Mouse (Mus musculus) retina, postnatal 7 days (tissue): ENCODE results near the gene Cybrd1.

ENCODE experiments used
- DNase-seq: peaks from one replicate; pipeline ENCODE4 v3.0.0-alpha.2; 2012; ENCODE audit warnings: low read depth, low spot score

The Cybrd1 gene

DNA sequence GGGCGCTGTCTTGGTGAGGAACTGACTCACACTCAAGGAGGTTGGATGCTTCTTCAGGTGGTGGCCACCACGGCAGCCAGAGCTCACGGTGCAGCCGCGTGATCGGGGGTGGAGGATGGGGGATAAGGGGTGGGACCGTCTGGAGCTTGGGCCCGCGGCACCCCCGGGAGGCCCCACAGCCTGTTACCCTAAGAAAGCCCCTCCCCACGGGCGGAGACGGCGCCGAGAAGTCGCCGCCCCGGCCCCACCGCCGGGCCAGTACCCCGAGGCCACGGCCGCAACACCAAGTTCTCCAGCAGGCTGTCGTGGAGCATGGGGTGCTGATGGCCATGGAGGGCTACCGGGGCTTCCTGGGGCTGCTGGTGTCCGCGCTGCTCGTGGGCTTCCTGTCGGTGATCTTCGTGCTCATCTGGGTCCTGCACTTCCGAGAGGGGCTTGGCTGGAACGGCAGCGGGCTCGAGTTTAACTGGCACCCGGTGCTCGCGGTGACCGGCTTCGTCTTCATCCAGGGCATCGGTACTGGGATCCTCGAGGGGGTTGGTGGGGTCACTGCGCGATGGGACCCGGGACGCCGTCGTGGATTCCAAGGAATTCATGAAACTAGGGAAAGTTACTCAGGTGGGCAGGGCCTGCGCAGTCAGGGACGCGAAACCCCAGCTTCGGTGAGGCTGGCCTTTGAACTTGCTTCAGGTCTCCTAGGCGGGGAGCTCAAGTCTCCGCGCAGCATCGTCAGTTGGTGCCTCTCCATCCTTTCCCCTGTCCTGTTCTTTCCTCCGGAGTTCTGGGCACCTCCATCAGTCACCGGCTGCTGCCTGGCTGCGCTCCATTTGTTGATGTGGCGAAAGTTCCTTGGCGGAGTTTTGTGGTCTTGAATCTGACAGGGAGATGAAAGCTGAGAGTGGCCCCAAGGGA is at the start of gene Cybrd1:
Gene Cybrd1 (plus strand): TSS at position 127 of the 912 bp plus-strand sequence.
- DNase-seq, result no peak

DNA sequence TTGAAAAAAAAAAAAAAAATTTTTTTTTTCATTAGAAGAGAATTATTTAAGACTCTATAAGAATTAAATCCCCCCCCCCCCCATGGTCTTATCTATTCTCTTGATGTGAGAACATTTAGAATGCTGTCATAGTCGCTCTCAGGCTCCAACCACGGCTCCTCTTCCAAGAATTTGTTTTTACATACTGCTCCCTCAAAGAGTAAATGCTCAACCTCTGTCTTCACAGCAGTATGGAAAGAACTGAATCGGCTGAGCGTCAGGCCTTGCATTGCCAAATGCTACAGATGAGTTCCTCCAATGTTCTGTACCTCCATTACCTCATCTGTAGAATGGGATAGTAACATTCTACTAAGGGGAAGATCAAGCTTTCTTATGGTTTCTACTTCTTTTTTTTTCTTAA is 46.1 kb upstream of the Cybrd1 start:
- DNase-seq, result no peak

DNA sequence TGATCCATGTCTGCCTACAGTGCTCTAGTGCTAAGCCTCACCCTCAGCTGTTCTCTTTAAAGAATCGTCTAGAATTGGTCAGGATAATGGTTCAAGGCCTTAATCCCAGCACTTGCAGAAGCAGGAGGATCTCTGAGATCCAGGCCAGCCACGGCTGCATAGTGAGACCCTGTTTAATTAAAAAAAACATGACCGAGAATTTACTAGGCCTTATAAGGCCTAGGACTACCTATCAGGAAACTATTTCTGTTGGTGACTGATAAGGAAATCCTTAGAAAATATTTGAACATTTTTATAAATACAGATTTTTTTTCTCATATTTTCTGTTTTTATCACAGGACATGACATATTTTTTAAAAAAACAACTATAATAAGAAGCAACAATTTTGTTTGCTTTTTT is 44.4 kb upstream of the Cybrd1 start:
- no peak for DNase-seq

DNA sequence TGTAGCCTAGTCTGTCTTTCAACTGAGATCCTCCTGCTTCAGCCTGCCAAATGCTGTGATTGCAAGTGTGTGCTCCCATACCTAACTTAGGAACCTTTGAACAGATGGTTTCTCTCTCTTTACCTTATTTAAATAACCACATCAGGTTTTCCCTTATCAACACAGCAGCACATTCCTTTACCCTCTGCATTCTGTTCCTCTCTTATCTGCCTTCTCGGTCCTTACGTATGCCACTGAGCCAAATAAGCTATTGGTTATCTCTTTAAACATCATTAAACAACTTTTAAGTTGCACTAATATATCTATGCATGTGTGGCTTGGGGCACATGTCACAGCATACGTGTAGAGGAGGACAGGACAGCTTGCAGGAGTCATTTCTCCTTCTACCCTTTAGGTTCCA is 43.9 kb upstream of the Cybrd1 start:
- no peak for DNase-seq

DNA sequence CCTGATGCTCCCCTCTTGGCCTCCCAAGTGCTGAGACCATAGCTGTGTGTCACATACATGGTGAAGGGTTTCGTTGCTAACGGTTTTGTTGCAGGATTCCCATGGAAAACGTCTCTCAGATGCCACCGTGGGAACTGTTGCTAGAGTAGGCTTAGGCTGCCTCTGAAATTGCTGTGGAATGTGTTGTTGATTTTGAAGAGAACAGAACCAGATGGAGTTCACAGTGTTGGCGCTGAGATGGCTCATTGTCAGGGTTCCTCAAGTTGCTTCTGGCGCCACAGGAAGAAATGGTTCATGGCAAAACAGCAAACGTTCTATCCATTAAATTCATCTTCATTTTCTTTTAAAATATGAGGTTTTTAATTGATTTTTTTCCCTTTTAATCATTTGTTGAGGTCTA is 35.3 kb upstream of the Cybrd1 start:
- DNase-seq, result no peak

DNA sequence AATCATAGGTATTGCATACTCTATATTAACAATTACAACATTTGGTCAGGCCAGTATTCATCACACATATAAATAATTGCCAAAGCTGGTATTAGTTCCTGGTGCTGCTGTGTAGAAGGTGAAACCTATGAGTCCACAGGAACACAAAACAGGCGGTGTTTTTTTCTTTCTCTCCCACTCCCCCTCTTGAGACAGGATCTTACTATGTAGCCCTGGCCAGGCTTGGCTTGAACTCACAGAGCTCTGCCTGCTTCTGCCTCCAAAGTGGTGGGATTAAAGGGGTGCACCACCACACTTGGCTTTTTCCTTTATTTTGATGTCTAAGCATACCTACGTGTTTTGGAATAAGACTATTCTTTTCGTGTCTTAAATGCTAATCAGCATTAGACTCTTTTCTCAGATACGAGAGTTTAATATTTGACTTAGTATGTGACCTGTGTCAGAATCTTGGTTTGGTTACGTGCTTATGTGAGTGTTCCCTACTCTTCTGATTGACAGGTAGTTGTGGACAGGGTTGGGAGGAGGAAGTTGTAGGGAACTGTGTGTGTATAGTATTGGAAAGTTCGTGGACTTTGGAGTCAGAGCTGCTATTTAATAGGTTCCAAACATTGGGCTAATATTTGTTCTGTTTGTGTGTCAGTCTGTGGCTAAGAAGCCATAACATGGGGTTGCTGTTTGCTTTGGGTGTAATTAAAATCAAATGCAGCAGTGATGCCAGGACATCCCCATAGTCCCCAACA is 34.1 kb upstream of the Cybrd1 start:
- DNase-seq, result no peak

DNA sequence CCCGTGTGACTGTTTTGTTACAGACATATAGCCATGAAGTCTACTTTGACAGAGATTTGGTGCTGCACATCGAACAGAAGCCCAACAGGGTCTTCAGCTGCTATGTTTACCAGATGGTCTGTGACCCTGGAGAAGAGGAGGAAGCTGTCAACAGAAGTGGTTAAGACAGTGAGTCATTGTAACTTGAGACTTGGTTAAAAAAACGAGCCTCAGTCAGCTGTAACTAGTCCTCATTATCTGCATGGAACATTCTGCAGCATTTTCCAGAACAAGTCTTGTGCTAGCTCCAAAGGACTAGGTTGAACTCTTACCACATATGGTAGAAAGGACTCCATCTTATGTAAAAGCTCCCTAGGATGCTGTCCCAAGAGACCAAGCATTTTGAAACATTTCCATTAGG is 28.0 kb upstream of the Cybrd1 start:
- DNase-seq, result no peak

DNA sequence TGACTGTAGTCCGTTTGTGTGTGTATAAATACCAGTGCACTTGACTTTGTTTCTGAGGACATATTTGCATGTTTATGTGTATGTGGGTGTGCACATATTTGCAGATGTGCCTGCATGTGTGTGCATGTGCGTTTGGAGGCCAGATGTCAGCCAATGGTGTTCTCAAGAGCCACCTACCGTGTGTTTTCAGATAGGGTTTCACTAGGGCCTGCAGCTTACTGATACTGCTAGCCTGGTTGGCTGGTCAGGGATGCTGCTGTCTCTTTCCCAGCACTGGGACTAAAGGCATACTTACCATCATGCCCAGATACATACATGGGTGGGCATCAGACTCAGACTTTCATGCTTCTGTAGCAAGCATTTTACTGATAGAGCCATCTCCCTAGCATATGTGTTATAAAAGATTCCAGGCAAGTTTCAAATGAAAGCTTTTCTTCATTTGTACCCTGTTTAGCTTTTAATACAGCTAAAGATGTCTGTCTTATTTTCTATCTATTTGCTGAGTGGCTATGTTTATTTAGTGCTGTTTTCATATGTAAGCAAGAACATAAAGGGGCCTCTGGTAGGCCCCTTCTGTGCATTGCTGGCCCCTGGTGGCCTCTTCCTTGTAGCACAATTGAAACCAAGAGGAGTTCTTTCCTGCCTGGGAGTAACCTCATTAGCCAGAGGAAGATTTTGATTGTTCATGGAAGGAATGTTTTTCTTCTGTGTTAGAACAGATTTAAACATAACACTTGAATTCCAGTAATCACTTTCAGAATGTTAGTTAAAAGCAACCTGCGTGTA is 26.9 kb upstream of the Cybrd1 start:
- DNase-seq, result no peak

DNA sequence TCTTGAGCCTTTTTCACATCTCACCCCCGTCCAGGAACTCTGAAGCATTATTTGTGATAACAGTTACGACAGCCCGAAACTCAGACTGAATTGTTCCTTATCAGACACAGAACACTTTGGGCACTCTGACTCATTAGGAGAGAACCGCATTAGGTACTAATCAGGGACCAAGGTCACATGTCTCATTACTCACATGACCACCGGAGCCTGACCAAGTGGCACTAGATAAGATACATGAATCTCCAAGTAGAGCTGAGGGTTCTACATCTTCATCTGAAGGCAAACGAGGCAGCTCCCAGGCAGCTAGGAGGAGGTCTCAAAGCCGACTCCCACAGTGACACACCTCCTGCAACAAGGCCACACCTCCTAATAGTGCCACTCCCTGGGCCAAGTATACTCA is 21.6 kb upstream of the Cybrd1 start:
- DNase-seq, result no peak

DNA sequence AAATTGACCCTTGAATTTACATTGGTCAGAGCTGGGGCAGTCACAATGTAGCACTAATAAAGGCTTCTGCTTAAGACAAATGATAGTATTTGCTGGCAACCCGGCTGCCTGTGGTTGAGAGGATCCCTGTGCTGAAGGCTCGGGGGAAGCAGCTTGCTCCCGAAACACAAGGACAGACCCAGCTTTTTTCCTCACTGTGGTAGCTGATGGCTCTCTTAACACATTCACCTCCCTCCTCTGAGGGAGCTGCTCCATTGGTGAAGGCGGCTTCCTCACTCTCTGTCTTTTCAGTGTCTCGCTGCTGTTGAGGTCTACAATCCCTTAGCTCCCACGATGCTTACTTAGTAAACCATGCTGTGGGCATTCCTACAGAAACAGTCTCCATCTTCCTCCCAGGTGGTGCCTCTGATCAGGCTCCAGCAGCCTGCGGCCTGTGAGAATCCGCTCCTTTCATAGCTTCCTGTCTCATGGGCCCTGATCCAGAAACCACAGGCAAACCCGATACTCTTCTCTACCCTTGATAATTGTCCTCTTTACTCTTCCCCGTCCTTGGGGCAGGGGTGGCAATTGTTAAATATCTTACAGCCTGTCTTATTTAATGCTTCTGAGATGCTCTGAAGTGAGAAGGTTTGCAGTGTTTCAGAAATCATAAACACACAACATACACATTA is 15.0 kb upstream of the Cybrd1 start:
- DNase-seq, result no peak

DNA sequence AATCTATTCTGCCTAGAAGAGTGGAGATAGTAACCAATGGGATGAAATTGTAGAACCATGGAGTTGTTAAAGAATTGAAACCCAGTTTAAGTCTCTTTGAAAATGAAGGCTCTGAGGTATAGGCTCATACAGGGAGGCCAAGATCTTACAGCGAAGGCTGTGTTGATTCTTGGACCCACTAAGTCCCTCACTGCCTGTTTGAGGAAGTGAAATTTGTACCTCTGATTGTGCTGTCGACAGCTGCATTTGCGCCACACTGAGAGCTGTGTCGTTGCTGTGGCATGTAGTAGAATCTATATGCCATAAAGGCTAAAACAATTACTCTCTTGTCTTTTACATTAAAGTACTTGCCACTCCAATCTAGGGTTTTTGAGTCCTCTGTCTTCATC is 14.4 kb upstream of the Cybrd1 start:
- no peak for DNase-seq

DNA sequence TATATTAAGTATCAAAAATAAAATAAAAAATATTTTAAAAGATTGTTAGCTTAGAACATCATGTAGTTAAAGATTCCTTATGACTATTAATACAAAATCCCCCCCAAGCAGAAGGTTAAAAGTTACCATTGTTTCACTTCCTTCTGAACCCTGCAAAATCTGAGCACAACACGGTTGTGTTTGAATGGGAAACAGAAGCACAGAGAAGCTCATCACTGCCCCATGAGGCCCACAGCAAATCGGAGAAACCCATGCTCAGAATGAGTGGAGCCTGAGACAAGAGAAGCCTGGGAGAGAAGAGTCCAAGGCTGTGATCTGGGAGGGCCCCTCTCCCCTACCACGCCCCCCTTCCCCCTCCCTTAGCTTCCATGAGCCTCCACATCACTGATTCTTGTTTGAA is 13.0 kb upstream of the Cybrd1 start:
- no peak for DNase-seq

DNA sequence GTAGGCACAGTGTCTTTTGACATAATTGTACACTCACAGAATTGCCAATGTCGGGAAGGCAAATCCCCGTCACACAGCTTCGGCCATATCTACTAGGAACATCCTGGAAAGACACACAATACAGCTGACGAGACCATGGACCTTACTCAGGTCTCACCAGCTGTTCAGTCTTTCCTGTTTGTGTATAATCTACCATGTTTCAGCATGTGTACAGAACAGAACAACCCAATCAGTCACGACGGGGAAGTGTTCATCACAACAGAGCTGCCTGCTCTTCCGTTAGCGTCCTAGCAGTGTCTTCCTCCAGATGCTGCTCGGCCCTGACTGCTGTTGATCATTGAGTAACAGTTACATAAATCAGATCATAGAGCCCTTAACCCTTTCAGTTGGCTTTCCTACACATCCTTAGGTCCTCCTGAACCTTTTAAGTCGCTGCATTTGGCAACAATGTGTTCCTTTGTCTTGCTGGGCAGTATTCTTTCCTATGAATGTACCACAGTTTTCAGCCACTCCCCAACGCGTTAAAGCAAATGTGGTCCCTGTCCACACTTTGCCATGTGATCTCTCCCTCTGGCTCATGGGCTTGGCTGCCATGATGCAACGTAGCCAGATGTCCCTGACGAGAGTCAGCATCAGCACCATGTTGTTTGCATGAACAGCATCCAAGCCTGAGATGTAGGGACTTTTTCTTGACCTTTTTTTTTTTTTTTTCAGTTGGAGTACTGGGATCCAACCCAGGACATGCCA is 12.1 kb upstream of the Cybrd1 start:
- no peak for DNase-seq

DNA sequence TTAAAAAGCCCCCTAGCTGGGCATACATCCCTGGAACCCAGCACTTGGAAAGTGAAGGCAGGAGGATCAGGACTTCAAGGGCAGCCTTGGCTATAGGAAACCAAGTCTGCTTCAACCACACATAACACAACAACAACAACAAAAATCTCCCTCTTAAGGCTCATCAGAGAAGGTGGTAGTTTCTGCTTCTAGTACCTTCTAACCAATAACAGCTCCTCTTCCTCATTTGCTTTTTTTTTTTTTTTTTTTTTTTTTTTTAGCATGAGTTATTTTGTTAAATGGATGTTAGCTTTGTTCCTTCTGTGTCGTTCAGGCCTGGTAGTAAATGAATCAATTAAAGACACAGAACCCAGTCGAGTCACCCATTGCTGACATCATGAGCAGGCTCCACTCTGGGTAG is 10.5 kb upstream of the Cybrd1 start:
- DNase-seq, result no peak

DNA sequence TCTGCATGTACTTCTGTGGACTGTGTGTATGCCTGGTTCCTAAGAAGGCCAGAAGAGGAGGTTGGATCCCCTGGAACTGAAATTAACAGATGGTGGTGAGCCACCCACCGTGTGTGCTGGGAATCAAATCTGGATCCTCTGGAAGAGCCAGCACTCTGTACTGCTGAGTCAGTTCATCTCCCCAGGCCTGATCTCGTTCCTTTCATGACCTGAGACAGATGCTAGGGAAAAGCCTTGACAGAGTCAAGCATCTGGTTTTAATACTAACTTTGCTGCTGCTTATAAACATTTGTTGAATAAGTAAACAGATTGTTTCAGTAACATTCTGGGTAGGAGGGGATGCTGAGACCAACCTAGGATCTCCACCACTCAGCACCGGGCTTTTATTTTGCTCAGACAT is 9.2 kb upstream of the Cybrd1 start:
- DNase-seq, result no peak

DNA sequence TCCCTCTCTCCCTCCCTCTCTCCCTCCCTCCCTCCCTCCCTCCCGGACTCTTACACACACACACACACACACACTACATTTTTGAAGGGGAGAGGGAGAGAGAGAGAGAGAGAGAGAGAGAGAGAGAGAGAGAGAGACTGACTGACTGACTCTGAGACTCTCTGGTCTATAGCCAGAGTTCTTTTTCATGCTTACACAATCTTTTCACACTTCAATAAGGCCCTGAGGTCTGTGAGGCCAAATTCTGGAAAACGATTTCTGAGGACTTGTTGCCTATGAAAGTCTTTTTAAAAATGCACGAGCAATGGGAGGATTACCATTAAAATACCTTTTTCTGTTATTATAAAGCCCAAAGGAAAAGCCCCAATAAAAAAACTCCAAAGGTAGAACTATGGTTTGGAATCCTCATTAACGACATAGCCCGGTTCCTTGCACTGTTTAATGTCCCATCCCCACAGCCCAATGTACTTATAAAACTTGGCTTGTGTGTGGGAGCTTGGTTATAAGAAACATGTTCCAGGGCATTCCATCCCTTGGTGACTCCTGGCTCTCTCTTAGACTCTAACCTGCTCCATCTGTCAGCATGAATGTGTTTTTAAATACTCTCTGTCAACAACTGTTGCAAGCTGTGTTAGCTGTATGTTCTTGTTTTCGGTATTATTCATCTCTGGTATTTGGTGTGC is 4.1 kb upstream of the Cybrd1 start:
- DNase-seq, result no peak

DNA sequence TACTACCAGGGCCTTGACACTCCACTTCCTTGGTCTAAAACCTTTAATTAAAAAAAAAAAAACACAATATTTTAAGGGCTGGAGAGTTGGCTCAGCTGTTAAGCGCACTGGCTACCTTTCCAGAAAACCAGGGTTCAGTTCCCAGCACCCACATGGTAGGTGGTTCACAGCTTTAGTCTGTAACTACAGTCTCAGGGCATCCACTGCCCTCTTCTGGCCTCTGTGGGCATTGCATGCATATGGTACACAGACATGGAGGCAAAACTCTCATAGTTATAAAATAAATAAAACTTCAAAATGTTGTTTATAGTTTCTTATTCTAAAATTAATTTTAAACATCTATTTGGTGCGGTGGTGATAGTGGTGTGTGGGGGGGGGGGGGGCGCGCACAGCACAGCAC is 1.6 kb upstream of the Cybrd1 start:
- no peak for DNase-seq

DNA sequence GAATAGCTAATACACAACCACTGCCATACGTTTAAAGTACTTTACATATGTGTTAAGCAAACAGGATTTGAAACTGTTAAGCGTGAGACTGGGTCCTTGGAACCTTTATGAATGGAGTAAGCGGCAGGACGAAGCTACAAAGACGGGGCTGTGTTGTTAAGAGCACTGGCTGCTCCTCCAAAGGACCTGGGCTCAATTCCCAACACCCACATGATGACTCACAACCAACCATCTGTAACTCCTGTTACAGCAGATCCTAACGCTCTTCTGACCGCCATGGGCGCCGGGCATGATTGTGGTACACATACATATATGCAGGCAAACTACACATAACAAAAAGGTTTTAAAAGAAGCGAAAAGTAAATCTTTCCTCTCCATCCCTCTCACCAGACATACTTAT is 3.1 kb downstream of the Cybrd1 start:
- no peak for DNase-seq

DNA sequence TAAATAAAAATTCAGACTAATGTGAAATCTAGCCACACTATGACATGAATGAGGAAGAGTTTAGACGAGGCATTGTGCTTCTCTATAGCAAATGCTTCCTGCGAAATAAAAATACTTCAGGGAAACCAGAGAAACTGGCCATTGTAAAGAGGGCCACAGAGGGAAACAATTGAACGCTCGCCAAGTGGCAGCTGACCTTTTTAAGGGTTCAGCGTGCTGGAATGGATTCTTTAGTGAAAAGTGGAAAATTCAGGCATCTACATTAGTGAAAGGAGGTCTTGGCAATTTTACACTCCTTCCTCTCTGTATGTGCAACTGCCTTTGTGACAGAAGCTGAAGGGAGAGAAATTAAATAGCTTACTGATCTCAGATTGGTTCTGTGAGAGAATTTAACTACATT is 3.7 kb downstream of the Cybrd1 start:
- DNase-seq, result no peak

DNA sequence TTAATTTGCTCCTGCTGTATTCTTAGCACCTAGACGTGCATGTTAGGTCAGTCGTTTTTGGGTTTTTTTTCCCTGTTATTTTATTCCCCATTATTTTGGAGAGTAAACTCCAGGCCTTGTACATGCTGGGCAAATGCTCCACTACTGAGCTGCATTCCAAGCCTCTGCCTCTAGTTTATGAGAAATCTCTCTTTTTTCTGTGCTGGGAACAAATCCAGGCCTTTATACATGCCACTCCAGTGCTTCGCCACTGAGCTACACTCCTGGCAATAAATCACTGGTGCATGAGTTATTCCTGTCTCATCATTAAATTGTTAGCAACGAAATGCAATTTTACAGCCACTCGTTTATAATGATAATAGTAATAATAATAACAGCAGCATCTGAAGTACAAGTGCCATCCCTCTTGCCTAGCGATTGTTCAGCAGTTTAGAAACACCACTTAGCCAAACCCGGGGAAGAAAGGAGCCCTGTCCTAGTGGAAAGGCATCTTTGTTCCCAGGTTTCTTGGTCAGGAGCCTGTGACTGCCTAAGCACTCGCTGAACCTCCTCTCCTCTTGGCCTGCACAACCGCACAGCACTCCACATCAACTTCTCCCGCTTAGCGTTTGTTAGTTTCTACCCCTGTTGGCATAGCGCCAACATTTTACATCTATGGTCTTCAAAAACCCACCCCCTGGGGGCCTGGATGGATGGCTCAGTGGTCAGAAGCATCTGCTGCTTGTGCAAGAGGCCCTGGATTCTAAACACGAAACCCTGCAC is 4.7 kb downstream of the Cybrd1 start:
- DNase-seq, result no peak
